Mouse (Mus musculus) Muller cell, postnatal 12 days (primary cell): Measurements from ENCODE around the gene Trmt112.

Source experiments
- DNase-seq: peaks from one replicate; pipeline ENCODE4 v3.0.0-alpha.2; 2015; ENCODE audit errors: inconsistent ontology term

The Trmt112 gene

GRCm38 (mm10) chr19:6925611-6926329, 16.3 kb downstream of the Trmt112 start:
- no peak for DNase-seq

GRCm38 (mm10) chr19:6926559-6927255, 17.2 kb downstream of the Trmt112 start:
- no peak for DNase-seq

GRCm38 (mm10) chr19:6928080-6928479, 18.6 kb downstream of the Trmt112 start:
- no peak for DNase-seq

- no peak for DNase-seq
Observed at GRCm38 (mm10) chr19:6931002-6931401, 21.5 kb downstream of the Trmt112 start.

- DNase-seq: no peak
Observed at GRCm38 (mm10) chr19:6932018-6932417, 22.5 kb downstream of the Trmt112 start.

GRCm38 (mm10) chr19:6933102-6933435, 23.6 kb downstream of the Trmt112 start:
- no peak for DNase-seq

- no peak for DNase-seq
Observed at GRCm38 (mm10) chr19:6933436-6934194, 24.1 kb downstream of the Trmt112 start.

- no peak for DNase-seq
Observed at GRCm38 (mm10) chr19:6934195-6934977, 24.9 kb downstream of the Trmt112 start, which contains the start of gene Kcnk4. Gene Kcnk4, minus strand, starts transcription at chr19:6934515.

GRCm38 (mm10) chr19:6936299-6936698, 26.8 kb downstream of the Trmt112 start:
- DNase-seq: no peak

GRCm38 (mm10) chr19:6937541-6938465, 28.3 kb downstream of the Trmt112 start:
- no peak for DNase-seq

- no peak for DNase-seq
Observed at GRCm38 (mm10) chr19:6939106-6940002, 29.9 kb downstream of the Trmt112 start.

GRCm38 (mm10) chr19:6940396-6941351, 31.2 kb downstream of the Trmt112 start:
- DNase-seq: no peak

- peak; percentile 95 for DNase-seq
Observed at GRCm38 (mm10) chr19:6941372-6942248, 32.1 kb downstream of the Trmt112 start, which contains the start of gene Bad. Gene Bad, plus strand, starts transcription at chr19:6941861.

GRCm38 (mm10) chr19:6942249-6942691, 32.8 kb downstream of the Trmt112 start, which contains the start of gene Gpr137:
Gene Gpr137, minus strand, starts transcription at chr19:6942480.
- peak; percentile 98 for DNase-seq

GRCm38 (mm10) chr19:6942764-6943163, 33.3 kb downstream of the Trmt112 start:
- DNase-seq: no peak

- no peak for DNase-seq
Observed at GRCm38 (mm10) chr19:6943709-6944108, 34.2 kb downstream of the Trmt112 start.

- DNase-seq: no peak
Observed at GRCm38 (mm10) chr19:6947742-6948141, 38.2 kb downstream of the Trmt112 start.
